Mouse (Mus musculus): ENCODE results near the gene Nebl. TPM values are rescaled to one million over a fixed set of nuclear protein-coding genes. Genes with fewer than 3 reads are reported as not detected.

Gene Nebl
- polyA plus RNA-seq, 1 experiment from 2014 or later, result 0.22 TPM

DNA sequence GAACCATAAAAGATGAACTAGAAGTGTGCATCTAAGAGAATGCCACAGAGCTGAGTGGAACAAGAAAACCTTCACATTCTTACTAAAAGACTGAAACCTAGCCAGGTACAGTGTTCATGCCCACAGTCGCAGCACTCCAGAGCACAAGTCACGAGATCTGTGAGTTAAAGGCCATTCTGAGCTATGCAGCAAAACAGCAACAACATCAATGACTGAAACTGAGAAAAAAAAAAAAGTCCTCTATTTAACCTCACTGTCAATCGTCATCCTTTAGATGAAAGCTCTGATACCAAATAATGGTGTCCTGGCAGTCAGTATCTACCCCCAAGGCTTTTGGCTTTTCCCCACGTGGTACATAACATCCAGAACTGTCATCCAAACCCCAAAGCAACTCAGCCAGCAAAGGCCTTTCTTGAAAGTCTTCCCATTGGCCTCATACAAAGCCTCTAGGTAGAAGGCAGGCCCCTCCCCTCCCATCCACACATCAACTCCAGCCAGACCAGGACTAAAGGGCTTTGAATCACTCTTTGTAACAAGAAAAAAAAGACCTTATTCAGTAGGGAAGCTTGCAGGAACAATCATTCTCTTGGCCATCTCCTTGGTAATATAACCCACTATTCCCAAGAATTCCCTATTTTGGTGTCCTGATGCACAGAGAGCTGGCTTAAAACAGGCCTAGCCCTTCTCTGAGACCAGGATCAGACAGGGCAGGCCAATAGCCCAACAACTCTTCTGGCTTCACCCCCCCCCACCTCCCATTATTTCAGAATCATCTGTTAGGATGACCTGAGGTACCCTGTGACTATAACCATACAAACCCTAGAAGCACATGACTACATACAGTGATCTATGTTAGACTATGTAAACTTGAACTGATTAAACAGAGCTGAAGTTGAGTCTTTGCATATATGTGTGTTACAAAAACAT is 32.8 kb downstream of the Nebl start:
- no peak for ATAC-seq
- no peak overlapping the region for H3K4me3 ChIP-seq (ENCODE audit: low read depth, low read length)
- H3K27ac ChIP-seq (ENCODE audit: low read depth, low read length), result no peak overlapping the region
- no peak overlapping the region for H3K4me2 ChIP-seq (replicated peaks; ENCODE audit: low read depth)
- H3K4me1 ChIP-seq (replicated peaks; ENCODE audit: control insufficient read depth, insufficient read depth, low read length), result no peaks in the 10 kb centered on the region
- no peaks in the 10 kb centered on the region for H3K27me3 ChIP-seq (replicated peaks; ENCODE audit: control insufficient read depth, insufficient read depth, low read length)
- H3K9ac ChIP-seq (ENCODE audit: low read depth, low read length), result no peak overlapping the region
- H3K36me3 ChIP-seq (ENCODE audit: control insufficient read depth, insufficient read depth), result no peaks in the 10 kb centered on the region
- no peak for TF ChIP-seq CTCF (IDR thresholded peaks at IDR 0.05; ENCODE audit: low read depth)
- no peaks in the 10 kb centered on the region for H3K9me3 ChIP-seq (ENCODE audit: control insufficient read depth)
- WGBS, result 75% methylated on average over 4 of the region's 4 CpGs

DNA sequence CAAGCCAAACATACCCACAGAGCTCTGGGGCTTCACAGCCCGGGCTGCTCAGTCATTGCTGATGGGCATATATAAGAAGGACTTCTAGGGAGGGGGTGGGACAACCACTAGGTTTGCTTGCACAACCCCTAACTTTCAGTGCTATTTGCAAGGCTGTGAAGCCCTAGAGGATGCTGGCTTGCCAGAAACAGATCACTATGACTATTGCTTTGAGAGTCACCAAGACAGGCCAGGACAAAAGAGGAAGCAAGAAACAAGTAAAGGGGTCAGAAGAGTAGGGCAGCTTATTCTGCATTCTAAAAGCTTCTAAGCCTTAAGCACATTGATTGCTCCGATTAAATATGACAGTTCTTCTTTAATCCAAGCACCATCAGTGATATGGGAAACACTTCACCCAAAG is 38.3 kb downstream of the Nebl start:
- Histone ChIP-seq H3K4me2 (replicated peaks; ENCODE audit: low read depth) (no peak overlapping the region), H3K27ac (ENCODE audit: low read depth, low read length) (no peak overlapping the region), H3K4me1 (replicated peaks; ENCODE audit: control insufficient read depth, insufficient read depth, low read length) (no peaks in the 10 kb centered on the region), H3K4me3 (ENCODE audit: low read depth, low read length) (no peak overlapping the region), H3K27me3 (replicated peaks; ENCODE audit: control insufficient read depth, insufficient read depth, low read length) (no peaks in the 10 kb centered on the region), H3K9ac (ENCODE audit: low read depth, low read length) (no peak overlapping the region), H3K36me3 (ENCODE audit: control insufficient read depth, insufficient read depth) (no peaks in the 10 kb centered on the region), H3K9me3 (ENCODE audit: control insufficient read depth) (no peaks in the 10 kb centered on the region)
- ATAC-seq, result no peak
- 92% methylated on average over 2 of the region's 2 CpGs for WGBS
- no peak for TF ChIP-seq CTCF (IDR thresholded peaks at IDR 0.05; ENCODE audit: low read depth)

DNA sequence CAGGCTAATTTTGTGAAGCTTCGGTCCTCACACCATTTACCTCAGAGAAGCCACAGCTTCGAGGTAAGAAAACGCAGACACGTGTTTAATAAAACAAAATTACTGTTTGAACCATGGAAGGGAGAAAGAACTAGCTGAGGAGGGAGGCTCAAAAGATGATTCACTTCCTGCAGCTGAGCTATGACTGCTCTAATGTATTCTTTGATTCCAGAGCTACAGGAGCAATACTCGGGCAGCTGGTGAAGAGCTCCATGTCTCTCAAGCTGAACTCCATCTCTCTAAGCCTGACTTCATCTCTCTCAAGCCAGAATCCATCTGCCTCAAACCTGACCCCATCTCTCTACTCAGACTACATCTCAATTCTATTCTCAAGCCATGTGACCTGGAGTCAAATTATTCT is 41.0 kb downstream of the Nebl start:
- ATAC-seq, result no peak
- Histone ChIP-seq H3K4me2 (replicated peaks; ENCODE audit: low read depth) (no peak overlapping the region), H3K36me3 (ENCODE audit: control insufficient read depth, insufficient read depth) (no peaks in the 10 kb centered on the region), H3K9ac (ENCODE audit: low read depth, low read length) (no peak overlapping the region), H3K27ac (ENCODE audit: low read depth, low read length) (no peak overlapping the region), H3K4me1 (replicated peaks; ENCODE audit: control insufficient read depth, insufficient read depth, low read length) (no peaks in the 10 kb centered on the region), H3K9me3 (ENCODE audit: control insufficient read depth) (no peaks in the 10 kb centered on the region), H3K27me3 (replicated peaks; ENCODE audit: control insufficient read depth, insufficient read depth, low read length) (no peaks in the 10 kb centered on the region), H3K4me3 (ENCODE audit: low read depth, low read length) (no peak overlapping the region)
- no peak for TF ChIP-seq CTCF (IDR thresholded peaks at IDR 0.05; ENCODE audit: low read depth)
- 63% methylated on average over 5 of the region's 5 CpGs for WGBS

DNA sequence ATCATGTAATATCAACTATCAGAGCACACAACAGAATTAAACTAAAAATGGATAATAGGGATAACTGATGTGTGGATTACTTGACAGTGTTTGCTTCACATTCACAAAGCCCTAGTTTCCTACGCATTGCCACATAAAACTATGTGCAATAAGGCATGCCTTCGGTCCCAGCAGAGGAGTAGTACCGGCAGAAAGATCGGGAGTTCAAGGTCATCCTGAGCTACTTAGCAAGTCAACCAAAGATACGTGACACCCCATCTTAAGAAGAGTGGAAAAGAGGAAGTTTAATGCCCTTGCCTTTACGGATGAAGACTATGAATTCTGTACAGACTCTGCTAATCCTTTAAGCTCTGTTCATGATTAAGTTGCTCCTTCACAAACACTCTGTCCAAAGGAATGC is 44.1 kb downstream of the Nebl start:
- H3K9ac ChIP-seq (ENCODE audit: low read depth, low read length), result no peak overlapping the region
- no peak for TF ChIP-seq CTCF (IDR thresholded peaks at IDR 0.05; ENCODE audit: low read depth)

DNA sequence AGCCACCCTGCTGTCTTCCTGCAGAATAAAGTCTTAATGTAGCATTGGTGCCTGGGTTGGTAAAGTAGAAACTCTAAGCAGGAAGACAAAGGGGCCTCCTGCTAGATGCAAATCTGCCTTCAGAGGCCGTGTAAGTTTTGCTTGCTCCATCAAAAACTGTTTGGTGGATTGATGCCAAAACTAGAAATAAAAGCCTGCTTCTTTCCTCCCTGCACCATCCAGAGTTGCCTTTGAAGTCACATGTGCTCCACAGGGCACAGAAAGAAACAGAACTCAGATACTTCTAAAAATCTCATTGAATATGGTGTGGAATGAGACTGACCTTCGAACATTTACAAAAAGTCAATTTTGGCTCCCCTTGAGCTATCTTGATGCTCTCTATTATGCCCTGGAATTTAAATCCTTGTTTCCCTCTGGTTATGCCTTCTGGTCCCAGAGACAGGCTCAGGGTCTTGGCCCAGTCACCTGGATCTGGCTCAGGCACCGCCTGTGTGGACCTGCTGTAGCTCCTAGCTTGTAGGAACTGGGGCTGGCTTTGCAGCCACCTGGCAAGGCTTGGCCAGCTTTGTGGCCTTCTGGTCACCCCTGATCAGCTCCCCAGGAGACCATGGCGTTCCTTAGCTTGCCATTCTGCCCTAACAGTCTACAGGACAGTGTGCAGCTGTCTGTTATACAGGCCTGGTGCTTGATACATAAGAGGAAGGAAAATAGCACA is 47.8 kb downstream of the Nebl start:
- no peak for ATAC-seq
- Histone ChIP-seq H3K4me1 (replicated peaks; ENCODE audit: control insufficient read depth, insufficient read depth, low read length) (no peaks in the 10 kb centered on the region), H3K4me3 (ENCODE audit: low read depth, low read length) (no peak overlapping the region), H3K27me3 (replicated peaks; ENCODE audit: control insufficient read depth, insufficient read depth, low read length) (no peaks in the 10 kb centered on the region), H3K9me3 (ENCODE audit: control insufficient read depth) (no peaks in the 10 kb centered on the region), H3K36me3 (ENCODE audit: control insufficient read depth, insufficient read depth) (no peaks in the 10 kb centered on the region), H3K27ac (ENCODE audit: low read depth, low read length) (no peak overlapping the region), H3K4me2 (replicated peaks; ENCODE audit: low read depth) (no peak overlapping the region), H3K9ac (ENCODE audit: low read depth, low read length) (no peak overlapping the region)
- 72% methylated on average over 4 of the region's 4 CpGs for WGBS
- no peak for TF ChIP-seq CTCF (IDR thresholded peaks at IDR 0.05; ENCODE audit: low read depth)

More for the DNA sequence above, 44.1 kb downstream of the Nebl start:
- ATAC-seq, result no peak
- Histone ChIP-seq H3K27ac (ENCODE audit: low read depth, low read length) (no peak overlapping the region), H3K4me2 (replicated peaks; ENCODE audit: low read depth) (no peak overlapping the region), H3K27me3 (replicated peaks; ENCODE audit: control insufficient read depth, insufficient read depth, low read length) (no peaks in the 10 kb centered on the region), H3K4me3 (ENCODE audit: low read depth, low read length) (no peak overlapping the region), H3K36me3 (ENCODE audit: control insufficient read depth, insufficient read depth) (no peaks in the 10 kb centered on the region), H3K4me1 (replicated peaks; ENCODE audit: control insufficient read depth, insufficient read depth, low read length) (no peaks in the 10 kb centered on the region), H3K9me3 (ENCODE audit: control insufficient read depth) (no peaks in the 10 kb centered on the region)
- WGBS, result 79% methylated on average over 6 of the region's 6 CpGs

DNA sequence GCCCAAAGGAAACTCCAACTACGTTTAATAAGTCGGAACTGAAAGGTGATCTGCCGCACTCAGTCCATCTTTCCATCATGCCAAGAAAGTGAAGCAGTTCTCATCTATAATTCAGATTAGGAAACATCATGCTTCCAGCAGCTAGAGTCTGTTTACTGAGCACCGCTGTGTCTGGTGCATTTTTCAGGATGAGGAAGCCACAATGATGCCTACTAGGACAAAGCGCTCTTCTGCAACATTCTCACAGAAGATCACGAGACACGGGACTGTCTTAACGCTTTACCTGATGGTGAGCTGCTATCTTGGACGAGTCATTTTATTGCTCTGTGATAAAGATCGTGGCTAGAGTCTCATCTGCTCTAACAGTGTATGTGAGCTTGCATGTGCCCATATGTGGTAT is 59.1 kb downstream of the Nebl start:
- Histone ChIP-seq H3K4me1 (replicated peaks; ENCODE audit: control insufficient read depth, insufficient read depth, low read length) (no peaks in the 10 kb centered on the region), H3K27ac (ENCODE audit: low read depth, low read length) (no peak overlapping the region), H3K27me3 (replicated peaks; ENCODE audit: control insufficient read depth, insufficient read depth, low read length) (no peaks in the 10 kb centered on the region), H3K9ac (ENCODE audit: low read depth, low read length) (no peak overlapping the region), H3K4me3 (ENCODE audit: low read depth, low read length) (no peak overlapping the region), H3K9me3 (ENCODE audit: control insufficient read depth) (no peaks in the 10 kb centered on the region), H3K36me3 (ENCODE audit: control insufficient read depth, insufficient read depth) (no peaks in the 10 kb centered on the region), H3K4me2 (replicated peaks; ENCODE audit: low read depth) (no peak overlapping the region)
- ATAC-seq, result no peak
- no peak for TF ChIP-seq CTCF (IDR thresholded peaks at IDR 0.05; ENCODE audit: low read depth)
- 79% methylated on average over 10 of the region's 10 CpGs for WGBS
